Mouse (Mus musculus) cortical plate, adult 2 months (tissue): Measurements from ENCODE around the gene Agxt2.

Source experiments
- CTCF ChIP-seq: fragments of 200-500 bp; IDR thresholded peaks from 2 replicates; pipeline ENCODE4 v1.5.1; 2011; ENCODE audit warnings: mild to moderate bottlenecking, control low read depth, low read length; ENCODE audit not compliant: insufficient read depth; ENCODE audit errors: extremely low read depth
- POLR2A ChIP-seq: fragments of 200-500 bp; IDR thresholded peaks from 2 replicates; pipeline ENCODE4 v1.6.1; 2011; ENCODE audit warnings: mild to moderate bottlenecking, low read length, control low read depth; ENCODE audit not compliant: insufficient read depth; ENCODE audit errors: extremely low read depth

DNA sequence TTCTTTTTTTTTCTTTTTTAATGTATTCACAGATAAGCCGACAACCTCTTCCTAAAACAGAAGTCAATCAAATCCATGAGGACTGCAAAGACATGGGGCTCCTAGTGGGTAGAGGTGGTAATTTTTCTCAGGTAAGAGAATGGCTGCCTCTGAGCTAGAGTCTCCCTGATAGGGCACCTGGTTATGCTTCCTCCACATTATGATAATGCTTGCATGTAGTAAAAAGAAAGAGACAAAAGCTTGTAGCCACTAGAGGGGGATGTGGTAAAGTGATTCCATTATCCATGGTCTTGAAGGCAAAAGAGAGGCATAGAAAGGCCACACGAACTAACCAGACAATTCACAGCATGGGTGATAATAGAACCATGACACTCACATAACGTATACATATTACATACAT, 42.1 kb downstream of the Agxt2 start:
- TF ChIP-seq CTCF = 0 out of 2 replicates have a peak, but pooled peaks have one; percentile 4
- no peak for TF ChIP-seq POLR2A
